Mouse (Mus musculus) left cerebral cortex, postnatal 25 days (tissue): ENCODE data around the gene Hist1h3c. TPM values are rescaled to one million over a fixed set of nuclear protein-coding genes. Genes with fewer than 3 reads are reported as not detected.

Experiments used
- DNase-seq, 2 experiments: peaks; one replicate each; pipeline ENCODE4 v3.0.0; 2022; ENCODE audit warnings: low spot score in 2 of 2, mixed read lengths in 1 of 2
- intact Hi-C: fragments of 180-260 bp; cut with DNase I; formaldehyde crosslinking; loops from one replicate; pipeline ENCODE4 v1.15.1; 2025
- total RNA-seq, 2 experiments: library from RNA; stranded (reverse); gene quantifications; 2 replicates each; pipeline ENCODE4 v1.2.3; 2021

Hist1h3c gene
- total RNA-seq, 2 experiments from 2014 or later: 1.9 to 2.6 TPM

- no peak for DNase-seq
- intact Hi-C loops: loop anchor here (5.0 kb wide), 1 partner anchor 162 kb away; the partner anchor contains the start of gene Hist1h4d
Observed at GRCm38 (mm10) chr13:23744421-23745380, 701 bp downstream of the Hist1h3c start.

DNA sequence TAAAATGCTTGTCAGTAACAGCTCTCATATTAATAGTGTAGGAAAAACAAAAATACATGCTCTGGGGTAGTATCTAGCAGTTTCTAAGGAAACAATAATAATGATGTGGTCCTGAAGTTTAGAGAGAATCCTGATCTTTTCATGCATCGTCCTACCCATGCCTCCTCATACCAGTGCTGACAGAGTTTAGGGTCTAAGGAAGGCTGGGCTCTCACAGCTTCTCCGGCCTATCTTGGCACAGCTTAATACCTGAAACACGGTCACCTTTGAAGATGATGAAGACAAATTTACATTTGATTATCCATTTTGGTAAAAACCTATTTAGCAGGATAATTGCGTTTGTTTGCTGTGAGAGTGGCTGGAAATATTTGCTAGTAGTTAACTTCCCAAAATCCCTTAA is 1.4 kb downstream of the Hist1h3c start:
- intact Hi-C loops: loop anchor here (5.0 kb wide), 1 partner anchor 162 kb away; the partner anchor contains the start of gene Hist1h4d
- no peak for DNase-seq

- DNase-seq: no peak
- intact Hi-C loops: loop anchor here (5.0 kb wide), 1 partner anchor 161 kb away; the partner anchor contains the start of gene Hist1h4d
Observed at GRCm38 (mm10) chr13:23743215-23743614, 2.2 kb downstream of the Hist1h3c start.

DNA sequence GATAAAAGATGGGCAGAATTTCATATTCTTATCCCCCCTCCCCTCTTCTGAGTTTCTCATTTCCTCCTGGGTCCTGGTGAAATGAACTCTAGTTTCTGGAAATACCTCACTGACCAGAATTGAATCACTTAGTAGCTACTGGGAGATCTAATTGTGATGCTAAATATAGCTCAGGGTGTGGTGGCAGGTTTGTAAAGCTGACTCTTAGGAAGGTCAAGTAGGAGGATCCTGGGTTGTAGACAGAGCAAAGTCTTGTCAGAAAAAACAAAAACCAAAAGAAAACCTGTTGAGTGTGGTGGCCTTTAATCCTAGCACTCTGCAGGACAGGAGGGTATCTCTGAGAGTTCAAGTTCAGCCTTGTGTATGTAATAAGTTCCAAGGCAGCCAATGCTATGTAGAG is 3.4 kb downstream of the Hist1h3c start:
- intact Hi-C loops: loop anchor here (5.0 kb wide), 1 partner anchor 160 kb away; the partner anchor contains the start of gene Hist1h4d
- no peak for DNase-seq

DNA sequence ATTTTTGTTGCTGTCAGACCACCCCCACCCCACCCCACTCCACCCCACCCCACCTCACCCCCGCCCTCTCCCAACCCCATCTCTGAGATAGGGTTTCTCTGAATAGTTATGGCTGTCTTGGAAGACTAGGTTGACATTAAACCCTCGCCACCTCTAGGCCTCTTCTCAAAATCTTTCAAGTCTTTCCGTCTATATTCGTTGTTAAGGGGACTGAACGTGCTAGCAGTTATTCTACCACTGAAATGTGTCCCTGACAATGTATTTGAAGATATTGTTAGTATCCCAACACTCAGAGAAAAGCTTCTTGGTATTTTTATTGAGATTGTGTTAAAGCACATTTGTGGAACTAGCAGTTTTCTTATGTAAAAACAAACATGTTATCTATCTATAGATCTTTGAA is 4.5 kb downstream of the Hist1h3c start:
- intact Hi-C loops: loop anchor here (5.0 kb wide), 1 partner anchor 159 kb away; the partner anchor contains the start of gene Hist1h4d
- no peak for DNase-seq

- DNase-seq: no peak
- intact Hi-C loops: loop anchor here (5.0 kb wide), 1 partner anchor 158 kb away; the partner anchor contains the start of gene Hist1h4d
Observed at GRCm38 (mm10) chr13:23740256-23740840, 5.1 kb downstream of the Hist1h3c start.

DNA sequence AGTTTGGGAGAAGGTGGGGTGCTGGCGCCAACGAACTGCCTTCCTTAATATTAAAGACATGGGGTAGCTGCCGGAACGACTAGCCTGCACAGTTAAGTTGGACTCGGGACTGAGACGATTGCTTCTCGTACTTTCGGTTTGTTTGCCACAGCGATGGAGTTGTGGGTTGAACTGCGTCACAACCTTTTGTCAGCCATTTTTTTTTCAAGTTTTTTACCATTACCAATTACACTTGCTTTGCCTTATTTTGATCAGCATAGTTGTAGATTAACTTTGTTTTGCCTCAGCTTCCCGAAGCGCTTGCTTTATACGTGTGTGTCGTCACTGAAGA is 5.5 kb downstream of the Hist1h3c start:
- no peak for DNase-seq
- intact Hi-C loops: loop anchor here (2.0 to 5.0 kb wide), 3 partner anchors 115 to 208 kb away; partner anchors contain the start of genes Hist1h2af, Hist1h4d and Hist1h4h

- intact Hi-C loops: loop anchor here (2.0 to 5.0 kb wide), 2 partner anchors 114 to 207 kb away; partner anchors contain the start of genes Hist1h2af and Hist1h4h
- DNase-seq: peak; percentile 94 to 99
Observed at GRCm38 (mm10) chr13:23739069-23739921, 6.1 kb downstream of the Hist1h3c start.

- intact Hi-C loops: loop anchor here (1.0 to 5.0 kb wide), 3 partner anchors 40 to 206 kb away; partner anchors contain the start of genes Hist1h2af, Hist1h4c and Hist1h4h
- peak; percentile 92 to 94 for DNase-seq
Observed at GRCm38 (mm10) chr13:23738677-23739068, 6.7 kb downstream of the Hist1h3c start, which contains the start of gene Hist1h1c. Gene Hist1h1c, plus strand, starts transcription at chr13:23738808.

DNA sequence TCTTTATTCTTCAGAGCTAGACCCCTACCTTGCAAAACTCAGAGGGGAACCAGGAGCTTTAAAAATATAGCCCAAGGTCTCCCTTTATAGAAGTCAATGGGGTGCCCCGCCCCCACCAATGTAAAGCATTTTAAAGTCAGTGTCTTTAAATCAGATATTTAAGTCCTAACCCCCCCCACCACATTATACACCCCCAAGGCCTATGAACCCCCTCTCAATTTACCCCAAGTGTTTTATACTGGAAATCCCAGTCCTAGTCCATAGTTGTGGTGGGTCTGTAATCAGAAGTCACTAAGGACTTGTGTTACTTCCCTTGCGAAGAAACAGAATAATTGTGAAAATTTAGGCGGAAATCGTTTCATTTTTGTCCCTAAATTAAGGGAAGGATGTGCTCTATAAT is 7.4 kb downstream of the Hist1h3c start:
- intact Hi-C loops: loop anchor here (1.0 to 5.0 kb wide), 3 partner anchors 40 to 206 kb away; partner anchors contain the start of genes Hist1h2af, Hist1h4c and Hist1h4h
- DNase-seq: no peak

- intact Hi-C loops: loop anchor here (5.0 kb wide), 1 partner anchor 205 kb away; the partner anchor contains the start of genes Hist1h2af and Hist1h4h
- no peak for DNase-seq
Observed at GRCm38 (mm10) chr13:23737091-23737490, 8.3 kb downstream of the Hist1h3c start.

DNA sequence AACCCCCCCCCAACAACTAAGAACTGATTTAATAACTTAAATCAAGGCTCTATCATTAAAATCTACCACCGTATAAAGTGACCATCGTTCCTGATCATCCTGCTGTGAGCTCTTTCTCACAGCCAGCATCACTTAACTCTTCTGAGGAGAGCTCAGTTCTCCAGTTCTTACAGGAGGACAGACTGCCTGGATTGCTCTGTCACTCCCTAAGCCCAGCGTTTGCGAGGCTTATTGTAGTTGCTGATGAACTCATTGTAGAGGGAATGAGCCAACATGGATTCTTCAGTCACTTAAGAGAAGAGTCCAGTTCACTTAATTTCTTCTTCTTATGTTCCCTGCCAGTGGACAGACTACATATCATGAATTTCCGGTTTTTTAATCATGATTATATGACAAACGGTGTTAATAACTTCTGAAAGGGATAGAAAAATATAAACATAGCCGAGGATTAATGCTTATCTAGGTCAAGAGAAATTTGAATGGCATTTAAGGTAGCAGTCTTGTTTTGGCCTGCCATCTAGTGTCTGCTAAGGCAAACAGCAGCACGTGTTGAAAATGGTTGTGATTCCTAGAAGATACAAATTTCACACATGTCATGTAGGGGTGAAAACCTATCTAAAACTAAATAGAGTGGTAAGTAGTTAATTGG is 13.1 kb downstream of the Hist1h3c start:
- peak; percentile 44 to 51 for DNase-seq
- intact Hi-C loops: loop anchor here (1.0 kb wide), 1 partner anchor 31 kb away; no protein-coding TSS in a partner anchor

- DNase-seq: no peak
Observed at GRCm38 (mm10) chr13:23730479-23730878, 14.9 kb downstream of the Hist1h3c start.

GRCm38 (mm10) chr13:23729706-23730105 is 15.7 kb downstream of the Hist1h3c start:
- intact Hi-C loops: no loop called here
- no peak for DNase-seq

More at GRCm38 (mm10) chr13:23730479-23730878, 14.9 kb downstream of the Hist1h3c start:
- intact Hi-C loops: no loop called here

DNA sequence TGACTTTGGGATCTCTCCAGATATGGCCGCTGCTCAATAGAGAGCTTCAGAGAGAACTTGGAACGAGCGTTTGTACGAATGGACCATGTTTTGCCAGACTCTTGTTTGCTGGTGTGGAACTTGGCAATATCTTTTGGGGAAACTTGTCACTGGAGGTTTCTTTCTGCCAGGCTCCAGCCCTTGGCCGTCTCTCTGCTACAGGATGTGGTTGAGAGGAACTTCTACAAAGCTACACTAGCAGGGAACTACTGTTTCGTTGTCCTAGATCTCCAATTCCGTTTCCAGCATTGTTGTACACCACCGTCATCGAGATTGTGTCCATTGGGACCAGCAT is 16.2 kb downstream of the Hist1h3c start:
- intact Hi-C loops: no loop called here
- no peak for DNase-seq

DNA sequence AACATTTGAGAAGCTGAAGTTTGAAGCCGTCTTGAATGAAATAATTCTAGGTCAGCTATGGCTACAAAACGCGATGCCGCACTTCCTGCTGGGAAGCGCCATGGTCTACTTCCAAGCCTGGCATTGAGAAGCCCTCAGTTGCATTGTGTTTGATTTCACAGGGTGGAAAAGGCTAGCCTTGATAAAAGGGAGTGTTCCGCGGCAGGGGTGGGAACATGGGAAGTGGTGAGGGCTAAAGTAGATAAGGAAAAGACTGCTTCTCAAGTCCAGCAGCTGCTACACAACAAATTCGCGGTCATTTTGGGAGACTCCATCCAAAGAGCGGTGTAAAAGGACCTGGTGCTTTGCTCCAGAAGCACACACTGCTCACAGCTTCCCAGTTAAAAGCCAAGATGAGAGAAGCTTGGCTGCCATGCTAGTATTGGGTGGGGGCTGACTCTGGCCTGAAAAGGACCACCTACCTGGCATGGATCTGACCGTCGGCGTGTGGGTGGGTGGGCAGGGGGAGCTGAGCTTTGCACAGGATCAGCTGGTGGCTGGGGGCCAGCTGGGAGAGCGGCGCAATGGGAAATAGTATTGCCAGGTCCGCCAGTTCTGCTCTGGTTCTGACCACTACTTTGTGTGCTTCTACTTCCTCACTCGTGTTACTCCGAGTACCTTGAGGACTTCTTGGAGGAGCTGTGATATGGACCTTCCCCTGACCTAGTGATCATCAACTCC is 16.8 kb downstream of the Hist1h3c start:
- DNase-seq: no peak
- intact Hi-C loops: no loop called here

DNA sequence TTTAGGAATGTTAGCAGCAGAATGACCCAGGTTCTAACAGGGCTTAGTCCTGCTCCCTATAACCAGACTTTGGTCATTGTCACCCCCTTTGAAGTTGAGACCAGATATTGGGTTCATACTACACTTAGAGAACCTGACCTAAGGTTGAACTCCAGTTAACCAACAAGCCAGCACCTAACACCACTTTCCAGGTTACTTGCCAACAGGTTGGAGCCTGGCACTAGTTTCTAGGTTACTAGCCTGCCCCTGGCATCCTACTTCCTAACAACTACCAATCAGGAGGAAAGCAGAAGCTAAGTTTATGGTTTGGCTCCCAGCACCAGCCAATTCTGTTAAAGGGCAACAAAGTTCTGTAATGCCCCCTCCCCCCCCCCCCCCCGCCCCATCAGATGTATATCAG is 20.2 kb downstream of the Hist1h3c start:
- intact Hi-C loops: no loop called here

GRCm38 (mm10) chr13:23724239-23724638 is 21.2 kb downstream of the Hist1h3c start:
- DNase-seq: no peak
- intact Hi-C loops: no loop called here

More for the DNA sequence above, 20.2 kb downstream of the Hist1h3c start:
- DNase-seq: no peak
